Mouse (Mus musculus) midbrain, embryonic 12.5 days (tissue): ENCODE results near the gene Nrn1l. TPM values are rescaled to one million over a fixed set of nuclear protein-coding genes. Genes with fewer than 3 reads are reported as not detected.

ENCODE experiments used
- ATAC-seq: fragments of 200-750 bp; cut with Nextera tagmentation; 2 replicates; pipeline ENCODE4 v1.8.0; 2017; ENCODE audit warnings: low read depth, moderate TSS enrichment, moderate library complexity; ENCODE audit not compliant: low FRiP score
- H3K27ac ChIP-seq: fragments of 300-500 bp; sonication (generic); replicated peaks from 2 replicates; pipeline ENCODE4 v1.5.1; 2016; ENCODE audit warnings: mild to moderate bottlenecking
- H3K27me3 ChIP-seq: fragments of 300-500 bp; sonication (generic); 2 replicates; pipeline ENCODE4 v1.6.1; 2016; ENCODE audit warnings: mild to moderate bottlenecking
- H3K36me3 ChIP-seq: fragments of 300-500 bp; sonication (generic); 2 replicates; pipeline ENCODE4 v1.6.1; 2016
- H3K4me1 ChIP-seq: fragments of 300-500 bp; sonication (generic); 2 replicates; pipeline ENCODE4 v1.6.1; 2016
- H3K4me2 ChIP-seq: fragments of 300-500 bp; sonication (generic); replicated peaks from 2 replicates; pipeline ENCODE4 v1.6.1; 2016; ENCODE audit warnings: mild to moderate bottlenecking, moderate library complexity
- H3K4me3 ChIP-seq: fragments of 300-500 bp; sonication (generic); 2 replicates; pipeline ENCODE4 v1.5.1; 2016; ENCODE audit warnings: mild to moderate bottlenecking
- H3K9ac ChIP-seq: fragments of 300-500 bp; sonication (generic); replicated peaks from 2 replicates; pipeline ENCODE4 v1.6.1; 2016; ENCODE audit warnings: mild to moderate bottlenecking, moderate library complexity
- H3K9me3 ChIP-seq: fragments of 300-500 bp; sonication (generic); 2 replicates; pipeline ENCODE4 v1.6.1; 2016; ENCODE audit warnings: mild to moderate bottlenecking
- WGBS: fragments of 180-500 bp; shearing (Covaris S2); methylation state at CpG from one replicate; pipeline ENCODE4 v1.1.7; 2016; 5-methylcytosine and 5-hydroxymethylcytosine counted together
- polyA plus RNA-seq: library from polyadenylated mRNA; unstranded; fragments of >200 nt; fragmentation: Nextera tagmentation; extraction: Ambion mirVana; gene quantifications from 2 replicates; pipeline ENCODE4 v1.2.1, GENCODE M21; 2016

Nrn1l gene
- polyA plus RNA-seq, 1 experiment from 2014 or later = 0.43 TPM

DNA sequence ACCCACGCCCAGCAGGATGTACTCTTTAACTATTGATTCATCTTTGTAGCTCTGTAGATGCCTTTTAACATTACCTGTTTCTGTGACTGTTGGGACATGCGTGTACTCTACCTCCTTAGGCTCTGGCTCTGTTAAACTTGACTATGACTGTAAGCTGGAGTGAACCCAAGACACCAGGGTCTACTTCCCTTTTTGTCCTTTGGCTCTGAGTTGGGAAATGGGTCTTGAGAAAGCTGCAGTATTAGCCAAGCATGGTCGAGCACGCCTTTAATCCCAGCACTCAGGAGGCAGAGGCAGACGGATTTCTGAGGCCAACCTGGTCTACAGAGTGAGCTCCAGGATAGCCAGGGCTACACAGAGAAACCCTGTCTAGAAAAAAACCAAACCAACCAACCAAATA lies 34.9 kb upstream of the Nrn1l start:
- ATAC-seq = no peak
- H3K4me3 ChIP-seq = no peak overlapping the region
- H3K4me2 ChIP-seq = no peak overlapping the region
- no peak overlapping the region for H3K9ac ChIP-seq
- peaks cover 65% of the 10 kb centered on the region for H3K4me1 ChIP-seq
- H3K36me3 ChIP-seq = peaks cover 13% of the 10 kb centered on the region
- H3K9me3 ChIP-seq = no peaks in the 10 kb centered on the region
- WGBS = 82% methylated on average over 5 of the region's 5 CpGs
- H3K27ac ChIP-seq = no peak overlapping the region
- H3K27me3 ChIP-seq = no peaks in the 10 kb centered on the region

DNA sequence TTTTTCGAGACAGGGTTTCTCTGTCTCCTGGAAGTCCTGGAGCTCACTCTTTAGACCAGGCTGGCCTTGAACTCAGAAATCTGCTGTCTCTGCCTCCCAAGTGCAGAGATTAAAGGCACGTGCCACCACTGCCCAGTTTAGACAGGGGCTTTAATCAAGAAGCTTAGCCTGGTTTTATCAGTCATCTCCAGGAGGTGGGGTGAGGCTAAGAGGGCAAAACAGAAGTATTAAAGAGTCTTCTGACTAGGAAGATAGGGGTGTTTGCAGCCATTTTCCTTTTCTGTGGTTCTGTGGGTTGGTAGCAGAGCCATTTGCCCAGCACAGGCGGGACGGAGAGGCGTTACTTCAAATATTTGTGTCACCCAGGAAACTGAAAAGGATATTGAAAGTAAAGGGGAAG lies 34.1 kb upstream of the Nrn1l start:
- Histone ChIP-seq H3K9ac (no peak overlapping the region), H3K4me1 (peaks cover 69% of the 10 kb centered on the region), H3K4me3 (no peak overlapping the region), H3K36me3 (peaks cover 13% of the 10 kb centered on the region), H3K27ac (peak overlapping the region; percentile 88), H3K4me2 (peak overlapping the region; percentile 85; the same call in 1 of the 2 replicates), H3K9me3 (no peaks in the 10 kb centered on the region), H3K27me3 (no peaks in the 10 kb centered on the region)
- no peak for ATAC-seq
- WGBS = 81% methylated on average over 5 of the region's 5 CpGs

- peak; percentile 97 for ATAC-seq
- under 1% methylated on average over 54 of the region's 59 CpGs for WGBS
- H3K9ac ChIP-seq = peak within 1 kb of the TSS; percentile 90
- H3K27ac ChIP-seq = peak within 1 kb of the TSS; percentile 88
- H3K36me3 ChIP-seq = peaks cover 13% of the 10 kb centered on the region
- no peaks in the 10 kb centered on the region for H3K9me3 ChIP-seq
- H3K4me1 ChIP-seq = peaks cover 69% of the 10 kb centered on the region
- H3K4me2 ChIP-seq = peak within 1 kb of the TSS; percentile 85
- peak within 1 kb of the TSS; percentile 82 for H3K4me3 ChIP-seq
- H3K27me3 ChIP-seq = no peaks in the 10 kb centered on the region
Observed at GRCm38 (mm10) chr8:105860143-105860981, 33.0 kb upstream of the Nrn1l start, which contains the start of gene Nutf2. Gene Nutf2 (plus strand): TSS chr8:105860580.

DNA sequence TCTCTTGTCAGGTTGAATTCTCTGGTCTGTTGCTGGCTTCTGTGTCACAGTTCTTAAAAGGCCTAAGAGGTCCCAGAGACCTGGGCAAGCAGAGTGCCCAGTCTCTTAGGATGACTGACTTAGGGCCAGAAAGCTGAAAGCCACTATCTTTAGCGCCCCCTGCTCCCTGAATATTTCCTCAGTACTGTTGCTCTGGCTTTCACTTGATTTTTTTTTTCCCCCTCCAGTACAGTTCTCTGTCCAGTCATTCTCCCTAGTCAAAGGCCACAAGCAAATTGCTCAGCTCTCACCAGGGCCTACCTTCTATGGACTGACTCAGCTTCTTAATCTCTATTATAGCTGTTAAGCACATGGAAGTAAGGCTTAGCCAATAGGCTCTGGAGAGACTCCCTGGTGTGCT lies 31.4 kb upstream of the Nrn1l start:
- no peak for ATAC-seq
- WGBS = 4% methylated on average over 1 of the region's 1 CpGs
- peak overlapping the region; percentile 85 for H3K4me2 ChIP-seq
- peak overlapping the region; percentile 90 for H3K9ac ChIP-seq
- peak overlapping the region; percentile 82 for H3K4me3 ChIP-seq
- no peaks in the 10 kb centered on the region for H3K27me3 ChIP-seq
- no peak overlapping the region for H3K27ac ChIP-seq
- no peaks in the 10 kb centered on the region for H3K9me3 ChIP-seq
- peaks cover 26% of the 10 kb centered on the region for H3K36me3 ChIP-seq
- peaks cover 54% of the 10 kb centered on the region for H3K4me1 ChIP-seq

DNA sequence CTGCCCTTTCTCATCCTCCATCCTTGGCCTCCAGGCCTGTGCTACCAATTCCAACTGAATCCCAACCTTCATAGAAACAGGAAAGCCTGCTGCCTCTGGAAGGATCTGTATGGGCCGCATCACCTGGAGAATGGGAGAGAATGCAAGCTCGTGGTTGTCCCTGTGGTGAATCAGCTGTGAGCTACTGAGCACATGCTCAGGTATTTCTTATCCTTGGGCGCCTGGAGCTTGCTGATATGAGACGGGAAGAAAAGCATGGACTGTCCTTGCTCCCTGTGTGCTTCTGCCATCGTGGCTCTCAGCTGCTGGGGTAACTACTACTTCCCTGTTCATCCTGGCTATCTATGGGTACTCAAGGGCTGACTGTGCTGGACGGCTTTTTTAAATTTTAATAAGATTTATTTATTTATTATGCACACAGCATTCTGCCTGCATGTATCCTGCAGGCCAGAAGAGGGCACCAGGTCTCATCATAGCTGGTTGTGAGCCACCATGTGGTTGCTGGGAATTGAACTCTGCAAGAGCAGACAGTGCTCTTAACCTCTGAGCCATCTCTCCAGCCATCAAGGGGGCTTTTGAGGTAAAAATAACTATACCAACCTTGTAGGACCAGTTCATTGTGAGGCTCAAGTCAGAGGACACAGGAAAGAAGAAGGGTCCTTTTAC lies 26.9 kb upstream of the Nrn1l start:
- H3K4me3 ChIP-seq = no peak overlapping the region
- no peak for ATAC-seq
- WGBS = 88% methylated on average over 6 of the region's 6 CpGs
- H3K27ac ChIP-seq = no peak overlapping the region
- no peak overlapping the region for H3K4me2 ChIP-seq
- peaks cover 19% of the 10 kb centered on the region for H3K4me1 ChIP-seq
- H3K27me3 ChIP-seq = no peaks in the 10 kb centered on the region
- H3K9ac ChIP-seq = no peak overlapping the region
- no peaks in the 10 kb centered on the region for H3K9me3 ChIP-seq
- peaks cover 54% of the 10 kb centered on the region for H3K36me3 ChIP-seq

- no peaks in the 10 kb centered on the region for H3K9me3 ChIP-seq
- ATAC-seq = no peak
- H3K27ac ChIP-seq = no peak overlapping the region
- no peak overlapping the region for H3K9ac ChIP-seq
- no peak overlapping the region for H3K4me3 ChIP-seq
- H3K4me2 ChIP-seq = no peak overlapping the region
- no peaks in the 10 kb centered on the region for H3K4me1 ChIP-seq
- no peaks in the 10 kb centered on the region for H3K27me3 ChIP-seq
- peaks cover 77% of the 10 kb centered on the region for H3K36me3 ChIP-seq
- 88% methylated on average over 6 of the region's 6 CpGs for WGBS
Observed at GRCm38 (mm10) chr8:105874301-105874700, 19.1 kb upstream of the Nrn1l start.

GRCm38 (mm10) chr8:105880754-105881520 lies 12.4 kb upstream of the Nrn1l start, which contains the start of gene Edc4:
Gene Edc4 (plus strand): TSS chr8:105880881.
- Histone ChIP-seq H3K4me1 (peaks cover 26% of the 10 kb centered on the region), H3K4me2 (peak within 1 kb of the TSS; percentile 92), H3K4me3 (peak within 1 kb of the TSS; percentile 92), H3K9me3 (no peaks in the 10 kb centered on the region), H3K27me3 (no peaks in the 10 kb centered on the region), H3K27ac (peak within 1 kb of the TSS; percentile 49; the same call in 1 of the 2 replicates), H3K9ac (peak within 1 kb of the TSS; percentile 92), H3K36me3 (peaks cover 54% of the 10 kb centered on the region)
- ATAC-seq = peak; percentile 80
- WGBS = under 1% methylated on average over 45 of the region's 45 CpGs

DNA sequence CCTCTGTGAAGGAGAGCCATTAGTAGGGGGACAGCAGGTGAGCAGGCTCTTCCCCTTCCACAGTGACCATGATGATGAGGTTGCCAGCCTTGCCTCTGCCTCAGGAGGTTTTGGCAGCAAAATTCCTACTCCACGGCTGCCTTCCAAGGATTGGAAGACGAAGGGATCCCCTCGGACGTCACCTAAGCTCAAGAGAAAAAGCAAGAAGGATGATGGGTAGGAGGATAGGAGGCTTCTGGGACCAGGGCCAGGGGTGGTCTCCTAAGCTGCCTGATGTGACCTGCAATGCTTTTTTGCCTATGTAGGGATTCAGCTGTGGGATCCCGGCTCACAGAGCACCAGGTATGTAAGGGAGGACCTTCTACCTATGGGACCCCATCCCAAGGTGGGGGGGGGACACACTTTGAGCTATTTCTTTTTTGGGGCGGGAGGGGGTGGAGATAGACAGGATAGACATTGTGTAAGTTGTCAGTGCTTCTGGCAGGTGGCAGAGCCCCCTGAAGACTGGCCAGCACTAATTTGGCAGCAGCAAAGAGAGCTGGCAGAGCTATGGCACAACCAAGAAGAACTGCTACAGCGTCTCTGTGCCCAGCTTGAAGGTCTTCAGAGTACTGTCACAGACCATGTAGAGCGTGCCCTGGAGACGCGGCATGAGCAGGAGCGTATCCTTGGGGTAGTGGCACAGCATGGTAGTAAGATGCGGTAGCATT lies 3.5 kb upstream of the Nrn1l start:
- no peak overlapping the region for H3K9ac ChIP-seq
- H3K36me3 ChIP-seq = peaks cover 83% of the 10 kb centered on the region
- no peaks in the 10 kb centered on the region for H3K9me3 ChIP-seq
- H3K4me1 ChIP-seq = peaks cover 7% of the 10 kb centered on the region
- H3K4me3 ChIP-seq = no peak overlapping the region
- no peaks in the 10 kb centered on the region for H3K27me3 ChIP-seq
- H3K4me2 ChIP-seq = no peak overlapping the region
- ATAC-seq = no peak
- 94% methylated on average over 12 of the region's 12 CpGs for WGBS
- H3K27ac ChIP-seq = no peak overlapping the region

DNA sequence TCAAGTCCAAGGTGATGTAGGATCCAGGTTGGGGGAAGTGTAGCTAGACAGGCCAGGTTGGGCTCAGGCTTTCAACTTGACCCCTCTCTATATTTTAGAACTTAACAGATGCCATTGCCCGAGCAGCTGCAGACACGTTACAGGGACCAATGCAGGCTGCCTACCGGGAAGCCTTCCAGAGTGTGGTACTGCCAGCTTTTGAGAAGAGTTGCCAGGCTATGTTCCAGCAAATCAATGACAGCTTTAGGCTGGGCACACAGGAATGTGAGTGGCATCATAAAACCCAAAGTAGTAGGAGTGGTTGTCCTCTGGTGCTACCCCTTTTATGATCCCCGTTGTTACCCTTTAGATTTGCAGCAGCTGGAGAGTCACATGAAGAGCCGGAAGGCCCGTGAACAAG lies 2.5 kb upstream of the Nrn1l start:
- no peak for ATAC-seq
- Histone ChIP-seq H3K9ac (no peak overlapping the region), H3K36me3 (peaks cover 75% of the 10 kb centered on the region), H3K9me3 (no peaks in the 10 kb centered on the region), H3K4me3 (no peak overlapping the region), H3K27me3 (no peaks in the 10 kb centered on the region), H3K27ac (no peak overlapping the region), H3K4me1 (peaks cover 7% of the 10 kb centered on the region), H3K4me2 (no peak overlapping the region)
- 95% methylated on average over 6 of the region's 6 CpGs for WGBS

GRCm38 (mm10) chr8:105892432-105892831 lies 935 bp upstream of the Nrn1l start:
- Histone ChIP-seq H3K27me3 (no peaks in the 10 kb centered on the region), H3K27ac (no peak overlapping the region), H3K4me2 (no peak overlapping the region), H3K36me3 (peaks cover 60% of the 10 kb centered on the region), H3K4me3 (no peak overlapping the region), H3K9ac (no peak overlapping the region), H3K4me1 (peaks cover 7% of the 10 kb centered on the region), H3K9me3 (no peaks in the 10 kb centered on the region)
- ATAC-seq = 0 out of 2 replicates have a peak, but pooled peaks have one; percentile 7
- 89% methylated on average over 6 of the region's 6 CpGs for WGBS

GRCm38 (mm10) chr8:105897801-105898480 lies 4.6 kb downstream of the Nrn1l start:
- peaks cover 6% of the 10 kb centered on the region; the same call in 1 of the 2 replicates for H3K36me3 ChIP-seq
- ATAC-seq = no peak
- no peak overlapping the region for H3K9ac ChIP-seq
- H3K27ac ChIP-seq = no peak overlapping the region
- H3K4me1 ChIP-seq = peaks cover 18% of the 10 kb centered on the region
- WGBS = 81% methylated on average over 9 of the region's 9 CpGs
- no peaks in the 10 kb centered on the region for H3K9me3 ChIP-seq
- no peak overlapping the region for H3K4me2 ChIP-seq
- no peak overlapping the region for H3K4me3 ChIP-seq
- H3K27me3 ChIP-seq = no peaks in the 10 kb centered on the region
